Mouse (Mus musculus): Measurements from ENCODE around the gene Srpk2.

DNA sequence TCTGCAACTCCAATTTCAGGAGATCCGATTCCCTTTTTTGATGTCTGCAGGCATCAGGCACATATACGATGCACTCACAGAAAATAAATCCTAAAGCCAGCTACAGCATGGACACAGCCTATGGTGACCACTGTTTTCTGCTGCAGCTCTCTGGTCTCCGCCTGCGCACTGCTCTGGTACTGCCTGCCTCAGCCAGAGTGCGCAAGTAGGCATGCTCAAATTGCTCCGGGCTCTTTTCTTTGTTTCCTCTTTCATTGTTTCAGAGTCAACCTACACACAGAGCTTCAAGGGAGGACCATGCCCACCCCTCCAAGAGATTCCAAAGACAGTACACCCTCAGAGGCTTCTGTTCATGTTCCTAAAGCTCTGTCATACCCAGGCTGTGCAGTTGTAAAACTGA, 175.8 kb downstream of the Srpk2 start:
- TF ChIP-seq CTCF (IDR thresholded peaks at IDR 0.05; ENCODE audit: insufficient read depth, low read depth, low read length): no peak
- no peak for TF ChIP-seq POLR2A (IDR thresholded peaks at IDR 0.05; ENCODE audit: insufficient read depth, low read depth, low read length)

Measured in olfactory bulb, adult 2 months (tissue).